Mouse (Mus musculus): ENCODE measurements at regions not wholly inside any gene's neighbourhood (a gene's known extent, or its start where the extent isn't known, plus 50 kb on each side); places are given as distances from the start of the nearest gene placed in this dataset.

- H3K4me2 ChIP-seq (ENCODE audit: low read depth, low read length) = no peak overlapping the region
- no peak for ATAC-seq (ENCODE audit: low read depth)
- no peaks in the 10 kb centered on the region for H3K9me3 ChIP-seq (ENCODE audit: control insufficient read depth, low read length)
- 82% methylated on average over 4 of the region's 4 CpGs for WGBS
- H3K9ac ChIP-seq (replicated peaks; ENCODE audit: low read depth, low read length) = no peak overlapping the region
- no peaks in the 10 kb centered on the region for H3K27me3 ChIP-seq (ENCODE audit: control insufficient read depth, insufficient read depth, low read length)
- no peaks in the 10 kb centered on the region for H3K36me3 ChIP-seq (ENCODE audit: control insufficient read depth, insufficient read depth, low read length)
- no peaks in the 10 kb centered on the region for H3K4me1 ChIP-seq (ENCODE audit: control insufficient read depth, insufficient read depth, low read length)
- no peak overlapping the region for H3K4me3 ChIP-seq (ENCODE audit: low read depth, low read length)
- H3K27ac ChIP-seq (ENCODE audit: low read depth, low read length) = no peak overlapping the region
Measured at GRCm38 (mm10) chr10:44857444-44857843, 209.6 kb upstream of the Prep start.

- 94% methylated on average over 4 of the region's 4 CpGs for WGBS
- Histone ChIP-seq H3K4me1 (ENCODE audit: control insufficient read depth, insufficient read depth, low read length) (no peaks in the 10 kb centered on the region), H3K36me3 (ENCODE audit: control insufficient read depth, insufficient read depth, low read length) (no peaks in the 10 kb centered on the region), H3K27ac (ENCODE audit: low read depth, low read length) (no peak overlapping the region), H3K27me3 (ENCODE audit: control insufficient read depth, insufficient read depth, low read length) (no peaks in the 10 kb centered on the region), H3K9me3 (ENCODE audit: control insufficient read depth, low read length) (no peaks in the 10 kb centered on the region), H3K4me3 (ENCODE audit: low read depth, low read length) (no peak overlapping the region), H3K9ac (replicated peaks; ENCODE audit: low read depth, low read length) (no peak overlapping the region), H3K4me2 (ENCODE audit: low read depth, low read length) (no peak overlapping the region)
- no peak for ATAC-seq (ENCODE audit: low read depth)
Measured at GRCm38 (mm10) chr10:44854109-44854508, 212.9 kb upstream of the Prep start.

- 89% methylated on average over 4 of the region's 4 CpGs for WGBS
- no peaks in the 10 kb centered on the region for H3K27me3 ChIP-seq (ENCODE audit: control insufficient read depth, insufficient read depth, low read length)
- H3K9ac ChIP-seq (replicated peaks; ENCODE audit: low read depth, low read length) = no peak overlapping the region
- no peaks in the 10 kb centered on the region for H3K4me1 ChIP-seq (ENCODE audit: control insufficient read depth, insufficient read depth, low read length)
- ATAC-seq (ENCODE audit: low read depth) = no peak
- no peaks in the 10 kb centered on the region for H3K9me3 ChIP-seq (ENCODE audit: control insufficient read depth, low read length)
- H3K36me3 ChIP-seq (ENCODE audit: control insufficient read depth, insufficient read depth, low read length) = no peaks in the 10 kb centered on the region
- no peak overlapping the region for H3K4me2 ChIP-seq (ENCODE audit: low read depth, low read length)
- H3K4me3 ChIP-seq (ENCODE audit: low read depth, low read length) = no peak overlapping the region
- H3K27ac ChIP-seq (ENCODE audit: low read depth, low read length) = no peak overlapping the region
Measured at GRCm38 (mm10) chr10:44849016-44849415, 218.0 kb upstream of the Prep start.

GRCm38 (mm10) chr10:44846765-44847164, 220.2 kb upstream of the Prep start:
- Histone ChIP-seq H3K9me3 (ENCODE audit: control insufficient read depth, low read length) (no peaks in the 10 kb centered on the region), H3K4me3 (ENCODE audit: low read depth, low read length) (no peak overlapping the region), H3K9ac (replicated peaks; ENCODE audit: low read depth, low read length) (no peak overlapping the region), H3K27ac (ENCODE audit: low read depth, low read length) (no peak overlapping the region), H3K36me3 (ENCODE audit: control insufficient read depth, insufficient read depth, low read length) (no peaks in the 10 kb centered on the region), H3K4me1 (ENCODE audit: control insufficient read depth, insufficient read depth, low read length) (no peaks in the 10 kb centered on the region), H3K4me2 (ENCODE audit: low read depth, low read length) (no peak overlapping the region), H3K27me3 (ENCODE audit: control insufficient read depth, insufficient read depth, low read length) (no peaks in the 10 kb centered on the region)
- ATAC-seq (ENCODE audit: low read depth) = no peak
- 93% methylated on average over 3 of the region's 3 CpGs for WGBS

GRCm38 (mm10) chr10:44846149-44846548, 220.9 kb upstream of the Prep start:
- no peaks in the 10 kb centered on the region for H3K4me1 ChIP-seq (ENCODE audit: control insufficient read depth, insufficient read depth, low read length)
- 56% methylated on average over 2 of the region's 2 CpGs for WGBS
- no peaks in the 10 kb centered on the region for H3K27me3 ChIP-seq (ENCODE audit: control insufficient read depth, insufficient read depth, low read length)
- no peaks in the 10 kb centered on the region for H3K36me3 ChIP-seq (ENCODE audit: control insufficient read depth, insufficient read depth, low read length)
- ATAC-seq (ENCODE audit: low read depth) = no peak
- no peaks in the 10 kb centered on the region for H3K9me3 ChIP-seq (ENCODE audit: control insufficient read depth, low read length)
- H3K4me3 ChIP-seq (ENCODE audit: low read depth, low read length) = no peak overlapping the region
- no peak overlapping the region for H3K27ac ChIP-seq (ENCODE audit: low read depth, low read length)
- H3K9ac ChIP-seq (replicated peaks; ENCODE audit: low read depth, low read length) = no peak overlapping the region
- no peak overlapping the region for H3K4me2 ChIP-seq (ENCODE audit: low read depth, low read length)

GRCm38 (mm10) chr10:44840449-44840848, 226.6 kb upstream of the Prep start:
- WGBS = 82% methylated on average over 2 of the region's 2 CpGs

GRCm38 (mm10) chr10:44832455-44832854, 234.5 kb upstream of the Prep start:
- Histone ChIP-seq H3K9ac (replicated peaks; ENCODE audit: low read depth, low read length) (no peak overlapping the region), H3K27ac (ENCODE audit: low read depth, low read length) (no peak overlapping the region), H3K36me3 (ENCODE audit: control insufficient read depth, insufficient read depth, low read length) (no peaks in the 10 kb centered on the region), H3K4me3 (ENCODE audit: low read depth, low read length) (no peak overlapping the region), H3K9me3 (ENCODE audit: control insufficient read depth, low read length) (no peaks in the 10 kb centered on the region), H3K4me2 (ENCODE audit: low read depth, low read length) (no peak overlapping the region), H3K27me3 (ENCODE audit: control insufficient read depth, insufficient read depth, low read length) (no peaks in the 10 kb centered on the region), H3K4me1 (ENCODE audit: control insufficient read depth, insufficient read depth, low read length) (no peaks in the 10 kb centered on the region)
- no peak for ATAC-seq (ENCODE audit: low read depth)
- WGBS = 93% methylated on average over 1 of the region's 1 CpGs

More at GRCm38 (mm10) chr10:44840449-44840848, 226.6 kb upstream of the Prep start:
- Histone ChIP-seq H3K4me3 (ENCODE audit: low read depth, low read length) (no peak overlapping the region), H3K9me3 (ENCODE audit: control insufficient read depth, low read length) (no peaks in the 10 kb centered on the region), H3K4me1 (ENCODE audit: control insufficient read depth, insufficient read depth, low read length) (no peaks in the 10 kb centered on the region), H3K27ac (ENCODE audit: low read depth, low read length) (no peak overlapping the region), H3K9ac (replicated peaks; ENCODE audit: low read depth, low read length) (no peak overlapping the region), H3K27me3 (ENCODE audit: control insufficient read depth, insufficient read depth, low read length) (no peaks in the 10 kb centered on the region), H3K4me2 (ENCODE audit: low read depth, low read length) (no peak overlapping the region), H3K36me3 (ENCODE audit: control insufficient read depth, insufficient read depth, low read length) (no peaks in the 10 kb centered on the region)
- no peak for ATAC-seq (ENCODE audit: low read depth)

GRCm38 (mm10) chr10:44826271-44826670, 240.7 kb upstream of the Prep start:
- no peak overlapping the region for H3K4me3 ChIP-seq (ENCODE audit: low read depth, low read length)
- no peak for ATAC-seq (ENCODE audit: low read depth)
- H3K9ac ChIP-seq (replicated peaks; ENCODE audit: low read depth, low read length) = no peak overlapping the region
- no peaks in the 10 kb centered on the region for H3K9me3 ChIP-seq (ENCODE audit: control insufficient read depth, low read length)
- no peak overlapping the region for H3K27ac ChIP-seq (ENCODE audit: low read depth, low read length)
- WGBS = 80% methylated on average over 3 of the region's 3 CpGs
- H3K4me2 ChIP-seq (ENCODE audit: low read depth, low read length) = no peak overlapping the region
- H3K36me3 ChIP-seq (ENCODE audit: control insufficient read depth, insufficient read depth, low read length) = no peaks in the 10 kb centered on the region
- no peaks in the 10 kb centered on the region for H3K4me1 ChIP-seq (ENCODE audit: control insufficient read depth, insufficient read depth, low read length)
- H3K27me3 ChIP-seq (ENCODE audit: control insufficient read depth, insufficient read depth, low read length) = no peaks in the 10 kb centered on the region

- Histone ChIP-seq H3K27me3 (ENCODE audit: control insufficient read depth, insufficient read depth, low read length) (no peaks in the 10 kb centered on the region), H3K4me1 (ENCODE audit: control insufficient read depth, insufficient read depth, low read length) (no peaks in the 10 kb centered on the region), H3K4me2 (ENCODE audit: low read depth, low read length) (no peak overlapping the region), H3K4me3 (ENCODE audit: low read depth, low read length) (no peak overlapping the region), H3K9ac (replicated peaks; ENCODE audit: low read depth, low read length) (no peak overlapping the region), H3K36me3 (ENCODE audit: control insufficient read depth, insufficient read depth, low read length) (no peaks in the 10 kb centered on the region), H3K27ac (ENCODE audit: low read depth, low read length) (no peak overlapping the region), H3K9me3 (ENCODE audit: control insufficient read depth, low read length) (no peaks in the 10 kb centered on the region)
- ATAC-seq (ENCODE audit: low read depth) = no peak
- 93% methylated on average over 3 of the region's 3 CpGs for WGBS
Measured at GRCm38 (mm10) chr10:44821666-44822065, 245.3 kb upstream of the Prep start.

- no peak overlapping the region for H3K27ac ChIP-seq (ENCODE audit: low read depth, low read length)
- no peak overlapping the region for H3K9ac ChIP-seq (replicated peaks; ENCODE audit: low read depth, low read length)
- H3K4me2 ChIP-seq (ENCODE audit: low read depth, low read length) = no peak overlapping the region
- ATAC-seq (ENCODE audit: low read depth) = no peak
- no peaks in the 10 kb centered on the region for H3K27me3 ChIP-seq (ENCODE audit: control insufficient read depth, insufficient read depth, low read length)
- H3K9me3 ChIP-seq (ENCODE audit: control insufficient read depth, low read length) = no peaks in the 10 kb centered on the region
- WGBS = 85% methylated on average over 2 of the region's 2 CpGs
- H3K4me1 ChIP-seq (ENCODE audit: control insufficient read depth, insufficient read depth, low read length) = no peaks in the 10 kb centered on the region
- H3K36me3 ChIP-seq (ENCODE audit: control insufficient read depth, insufficient read depth, low read length) = no peaks in the 10 kb centered on the region
- no peak overlapping the region for H3K4me3 ChIP-seq (ENCODE audit: low read depth, low read length)
Measured at GRCm38 (mm10) chr10:44820379-44820778, 246.6 kb upstream of the Prep start.

Data from neural tube, embryonic 14.5 days (tissue).